Mouse (Mus musculus) heart, embryonic 10.5 days (tissue): Measurements from ENCODE around the gene Uhrf1. TPM values are rescaled to one million over a fixed set of nuclear protein-coding genes. Genes with fewer than 3 reads are reported as not detected.

Experiments
- DNase-seq: peaks from one replicate; pipeline ENCODE4 v3.0.0-alpha.2; 2017; ENCODE audit warnings: low spot score
- H3K27ac ChIP-seq: fragments of 300-500 bp; sonication (generic); 2 replicates; pipeline ENCODE4 v1.5.1; 2016; ENCODE audit warnings: mild to moderate bottlenecking
- H3K27me3 ChIP-seq: fragments of 300-500 bp; sonication (generic); 2 replicates; pipeline ENCODE4 v1.6.1; 2016; ENCODE audit warnings: mild to moderate bottlenecking; ENCODE audit not compliant: poor library complexity, insufficient read depth, severe bottlenecking
- H3K36me3 ChIP-seq: fragments of 300-500 bp; sonication (generic); 2 replicates; pipeline ENCODE4 v1.6.1; 2016; ENCODE audit warnings: mild to moderate bottlenecking, moderate library complexity
- H3K4me1 ChIP-seq: fragments of 300-500 bp; sonication (generic); 2 replicates; pipeline ENCODE4 v1.6.1; 2016; ENCODE audit warnings: mild to moderate bottlenecking
- H3K4me3 ChIP-seq: fragments of 300-500 bp; sonication (generic); 2 replicates; pipeline ENCODE4 v1.5.1; 2016; ENCODE audit warnings: mild to moderate bottlenecking, moderate library complexity
- H3K9me3 ChIP-seq: fragments of 300-500 bp; sonication (generic); 2 replicates; pipeline ENCODE4 v1.6.1; 2016; ENCODE audit warnings: mild to moderate bottlenecking, moderate library complexity
- WGBS: fragments of 180-500 bp; shearing (Covaris S2); methylation state at CpG from one replicate; pipeline ENCODE4 v1.1.7; 2016; 5-methylcytosine and 5-hydroxymethylcytosine counted together
- polyA plus RNA-seq: library from polyadenylated mRNA; unstranded; fragments of >200 nt; fragmentation: Nextera tagmentation; extraction: Ambion mirVana; gene quantifications from 2 replicates; pipeline ENCODE4 v1.2.1, GENCODE M21; 2016

Uhrf1 gene
- polyA plus RNA-seq, 1 experiment from 2014 or later, result 163 TPM

DNA sequence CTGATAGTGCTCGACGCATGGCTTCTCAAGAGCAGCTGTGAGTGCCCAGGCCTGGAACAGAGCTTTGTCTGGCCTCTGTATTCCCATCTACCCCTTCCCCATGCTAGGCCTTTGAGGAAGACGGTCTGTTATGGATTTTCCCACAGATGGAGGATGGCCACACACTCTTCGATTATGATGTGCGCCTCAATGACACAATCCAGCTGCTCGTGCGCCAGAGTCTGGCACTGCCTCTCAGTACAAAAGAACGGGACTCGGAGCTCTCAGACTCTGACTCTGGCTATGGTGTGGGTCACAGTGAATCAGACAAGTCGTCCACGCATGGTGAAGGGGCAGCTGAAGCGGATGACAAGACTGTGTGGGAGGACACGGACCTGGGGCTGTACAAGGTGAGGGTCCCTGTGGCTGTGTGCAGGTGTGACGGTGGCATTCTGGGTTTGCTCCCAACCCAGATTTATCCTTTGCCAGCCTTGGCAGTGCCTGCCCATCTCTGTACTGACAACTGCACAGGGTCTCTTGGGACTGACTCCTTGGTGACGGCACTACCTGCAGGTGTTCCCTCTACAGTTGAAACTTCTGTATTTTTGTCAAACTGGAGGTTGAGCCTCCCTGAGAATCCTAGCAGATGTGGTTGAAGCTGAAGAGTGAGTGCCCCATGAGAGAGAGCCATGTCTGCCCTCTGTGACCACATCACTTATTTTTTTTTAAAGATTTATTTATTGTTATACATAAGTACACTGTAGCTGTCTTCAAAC is 6.2 kb downstream of the Uhrf1 start:
- Histone ChIP-seq H3K4me3 (no peak overlapping the region), H3K36me3 (peaks cover 94% of the 10 kb centered on the region), H3K4me1 (peaks cover 35% of the 10 kb centered on the region), H3K27ac (no peak overlapping the region), H3K9me3 (no peaks in the 10 kb centered on the region), H3K27me3 (no peaks in the 10 kb centered on the region)
- 93% methylated on average over 15 of the region's 15 CpGs for WGBS
- no peak for DNase-seq

DNA sequence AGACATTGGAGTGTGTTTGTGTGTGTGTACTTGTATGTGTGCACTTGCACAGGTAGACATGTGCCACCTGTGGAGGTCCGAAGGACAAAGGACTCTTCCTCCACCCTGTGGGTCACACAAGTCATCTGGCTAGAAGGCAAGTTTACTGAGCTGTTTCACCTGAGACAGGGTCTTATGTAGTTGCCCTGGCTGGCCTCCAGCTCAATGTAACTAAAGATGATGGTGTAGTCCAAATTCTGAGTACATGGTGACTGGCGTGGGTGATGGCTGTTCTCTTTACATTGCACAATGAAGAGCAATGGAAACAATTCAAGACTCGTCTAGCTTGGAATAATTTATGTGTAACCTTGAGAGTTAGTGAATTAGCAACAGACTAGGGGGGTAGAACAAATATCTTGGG is 21.3 kb downstream of the Uhrf1 start:
- H3K36me3 ChIP-seq, result peaks cover 39% of the 10 kb centered on the region
- no peaks in the 10 kb centered on the region for H3K9me3 ChIP-seq
- peaks cover 25% of the 10 kb centered on the region for H3K4me1 ChIP-seq
- no peaks in the 10 kb centered on the region for H3K27me3 ChIP-seq
- H3K27ac ChIP-seq, result no peak overlapping the region
- H3K4me3 ChIP-seq, result no peak overlapping the region
- no peak for DNase-seq
- 80% methylated on average over 3 of the region's 3 CpGs for WGBS

DNA sequence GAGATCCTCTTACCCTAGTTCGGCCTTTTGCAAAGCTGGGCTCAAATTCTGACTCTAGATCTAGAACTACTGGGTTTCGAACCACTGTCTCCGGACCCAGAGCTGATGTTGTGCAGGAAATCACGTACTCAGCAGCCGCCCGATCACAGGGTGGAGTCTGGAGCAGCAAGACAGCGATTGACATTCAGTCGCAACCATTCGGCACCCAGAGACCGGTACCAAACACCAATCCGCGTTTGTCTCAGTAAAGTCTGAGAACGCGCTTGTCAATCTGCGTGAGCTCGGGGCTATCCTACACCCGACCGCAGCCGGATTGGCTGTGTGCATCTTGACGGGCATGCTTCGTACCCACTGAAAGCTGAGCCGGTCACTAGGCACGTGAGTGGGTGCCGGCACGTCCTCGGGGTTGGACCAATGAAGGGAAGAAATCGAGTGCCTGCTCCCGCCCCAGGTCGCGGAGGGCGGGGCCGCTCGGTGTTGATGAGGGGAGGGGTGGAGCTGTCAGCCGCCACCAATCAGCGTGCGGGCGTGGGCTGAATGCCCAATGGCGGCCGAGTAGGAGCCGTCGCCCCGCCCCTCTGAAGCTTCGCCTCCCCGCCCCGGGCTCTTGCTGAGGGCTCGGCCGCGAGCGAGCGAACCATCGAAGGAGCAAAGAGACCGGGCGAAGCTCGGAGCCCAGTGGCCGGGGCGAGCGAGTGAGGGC is 22.5 kb downstream of the Uhrf1 start, which contains the start of gene Kdm4b:
Kdm4b (plus strand) TSS at position 613 of the 703 bp plus-strand sequence.
- WGBS, result under 1% methylated on average over 55 of the region's 57 CpGs
- no peaks in the 10 kb centered on the region for H3K27me3 ChIP-seq

DNA sequence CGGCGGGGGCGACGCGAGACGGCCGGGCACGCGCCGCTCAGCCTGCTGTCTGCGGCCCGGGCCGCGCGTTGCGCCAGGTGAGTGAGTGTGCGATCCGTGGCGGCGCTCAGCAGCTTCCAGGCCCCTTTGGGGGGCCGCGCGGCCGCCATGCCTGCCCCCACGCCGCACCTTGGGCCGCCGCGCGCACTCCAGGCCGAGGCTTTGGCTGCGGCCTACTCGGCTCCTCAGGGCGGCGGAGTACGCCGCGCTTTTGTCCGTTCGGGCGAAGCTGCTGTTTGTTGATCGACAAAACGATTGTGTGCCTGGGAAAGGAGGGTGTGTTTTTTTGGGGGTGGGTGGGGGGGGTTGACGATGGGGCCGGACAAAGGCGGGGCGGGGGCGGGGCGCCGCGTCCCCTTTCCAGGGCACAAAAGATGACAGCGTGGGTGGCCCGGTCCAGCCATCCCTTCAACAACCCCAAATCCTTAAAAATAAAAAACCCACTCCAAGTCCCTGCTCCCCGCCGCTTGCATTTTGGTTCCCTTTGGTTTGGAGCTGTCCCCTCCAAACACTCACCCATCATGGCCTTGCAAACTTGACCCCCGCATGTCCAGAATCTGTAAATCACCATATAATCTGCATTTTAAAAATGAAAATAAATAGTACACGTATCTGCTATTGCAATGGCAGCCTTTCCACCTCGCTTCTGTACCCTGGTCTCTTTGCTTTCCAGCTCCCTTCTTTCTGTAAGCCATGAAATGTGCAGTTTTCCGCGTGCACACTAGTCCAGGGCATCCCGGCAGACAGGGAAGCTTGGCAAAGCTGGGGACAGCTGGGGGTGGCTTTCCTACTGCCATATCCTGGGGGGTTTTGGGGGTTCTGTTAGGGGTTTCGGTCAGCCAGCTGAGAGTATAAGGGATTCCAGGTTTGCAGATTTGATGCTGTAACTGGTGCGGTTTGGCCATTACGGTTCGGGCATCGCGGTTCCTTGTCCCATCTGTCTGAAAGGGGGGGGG is 23.3 kb downstream of the Uhrf1 start:
- DNase-seq, result no peak
- 4% methylated on average over 57 of the region's 67 CpGs for WGBS
- Histone ChIP-seq H3K4me1 (peaks cover 42% of the 10 kb centered on the region), H3K9me3 (no peaks in the 10 kb centered on the region), H3K27me3 (no peaks in the 10 kb centered on the region), H3K27ac (peak overlapping the region; percentile 97), H3K4me3 (peak overlapping the region; percentile 93), H3K36me3 (peaks cover 19% of the 10 kb centered on the region)

More for the DNA sequence above, 22.5 kb downstream of the Uhrf1 start, which contains the start of gene Kdm4b:
- Histone ChIP-seq H3K4me1 (peaks cover 35% of the 10 kb centered on the region), H3K4me3 (peak within 1 kb of the TSS; percentile 93), H3K27ac (peak within 1 kb of the TSS; percentile 97), H3K9me3 (no peaks in the 10 kb centered on the region), H3K36me3 (peaks cover 27% of the 10 kb centered on the region)
- peak; percentile 100 for DNase-seq

DNA sequence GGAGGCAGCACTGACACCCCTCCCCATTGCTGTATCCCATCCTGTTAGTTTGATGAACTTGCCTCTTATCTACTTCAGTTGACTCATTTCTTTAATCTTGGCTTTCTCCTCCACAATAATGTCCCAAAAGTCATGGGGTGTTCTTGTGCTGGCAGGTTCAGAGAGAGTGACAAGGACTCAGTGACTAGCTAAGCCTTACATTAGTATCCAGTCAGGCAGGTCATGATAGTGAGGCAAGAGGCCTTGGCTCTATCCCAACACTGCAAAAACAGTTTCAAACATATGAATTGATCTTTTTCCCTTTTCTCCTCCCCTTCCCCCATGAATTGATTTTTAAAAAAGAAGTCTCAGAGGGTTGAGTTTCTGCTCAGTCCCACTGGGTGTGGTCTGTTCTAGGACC is 26.1 kb downstream of the Uhrf1 start:
- DNase-seq, result no peak
- H3K36me3 ChIP-seq, result peaks cover 3% of the 10 kb centered on the region; the same call in 1 of the 2 replicates
- H3K27me3 ChIP-seq, result no peaks in the 10 kb centered on the region
- no peak overlapping the region for H3K4me3 ChIP-seq
- no peaks in the 10 kb centered on the region for H3K9me3 ChIP-seq
- peaks cover 62% of the 10 kb centered on the region for H3K4me1 ChIP-seq
- H3K27ac ChIP-seq, result no peak overlapping the region

DNA sequence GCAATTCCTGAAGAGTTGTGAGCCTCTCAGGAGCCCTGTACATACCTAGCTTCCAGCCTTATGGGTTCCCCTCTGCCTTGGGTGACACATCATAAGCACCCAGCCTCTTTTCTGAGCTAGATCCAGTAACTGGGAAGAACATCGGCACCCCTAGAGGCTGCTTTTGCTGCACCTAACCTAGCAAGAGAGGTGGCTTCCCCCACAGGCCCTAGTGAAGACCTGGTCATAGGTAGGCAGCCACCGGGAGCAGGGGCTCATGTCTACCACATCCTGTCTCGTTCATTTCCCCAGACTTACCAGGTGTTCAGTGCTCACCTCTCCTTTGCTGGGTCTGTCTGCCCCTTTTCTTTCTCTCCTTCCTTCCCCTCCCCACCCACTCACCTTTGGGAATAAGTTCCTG is 27.2 kb downstream of the Uhrf1 start:
- Histone ChIP-seq H3K36me3 (peaks cover 5% of the 10 kb centered on the region; the same call in 1 of the 2 replicates), H3K27me3 (no peaks in the 10 kb centered on the region), H3K9me3 (no peaks in the 10 kb centered on the region), H3K4me3 (no peak overlapping the region), H3K4me1 (peaks cover 66% of the 10 kb centered on the region), H3K27ac (no peak overlapping the region)
- WGBS, result 86% methylated on average over 3 of the region's 3 CpGs
- DNase-seq, result no peak

DNA sequence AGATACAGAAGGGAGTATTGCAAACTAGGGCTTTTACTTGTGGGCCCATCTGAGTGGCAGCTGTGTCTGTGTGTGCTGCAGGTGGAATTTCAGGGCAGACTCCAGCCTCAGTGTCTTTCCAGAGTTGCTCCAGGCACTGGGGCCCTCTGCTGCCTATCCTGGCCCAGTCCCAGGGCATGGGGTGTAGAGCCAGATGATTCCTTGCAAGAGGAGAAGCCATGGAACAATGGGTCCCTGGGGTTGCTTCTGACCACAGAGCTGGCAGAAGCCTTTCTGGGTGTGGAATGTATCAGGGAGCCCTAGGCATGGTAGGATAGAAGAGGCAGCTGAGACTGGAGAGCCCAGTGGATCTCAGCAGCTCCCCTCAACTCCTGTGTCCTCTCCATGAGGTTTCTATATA is 28.1 kb downstream of the Uhrf1 start:
- H3K4me1 ChIP-seq, result peaks cover 72% of the 10 kb centered on the region
- no peak for DNase-seq
- H3K36me3 ChIP-seq, result peaks cover 5% of the 10 kb centered on the region; the same call in 1 of the 2 replicates
- no peaks in the 10 kb centered on the region for H3K27me3 ChIP-seq
- no peaks in the 10 kb centered on the region for H3K9me3 ChIP-seq
- H3K4me3 ChIP-seq, result no peak overlapping the region
- H3K27ac ChIP-seq, result no peak overlapping the region

DNA sequence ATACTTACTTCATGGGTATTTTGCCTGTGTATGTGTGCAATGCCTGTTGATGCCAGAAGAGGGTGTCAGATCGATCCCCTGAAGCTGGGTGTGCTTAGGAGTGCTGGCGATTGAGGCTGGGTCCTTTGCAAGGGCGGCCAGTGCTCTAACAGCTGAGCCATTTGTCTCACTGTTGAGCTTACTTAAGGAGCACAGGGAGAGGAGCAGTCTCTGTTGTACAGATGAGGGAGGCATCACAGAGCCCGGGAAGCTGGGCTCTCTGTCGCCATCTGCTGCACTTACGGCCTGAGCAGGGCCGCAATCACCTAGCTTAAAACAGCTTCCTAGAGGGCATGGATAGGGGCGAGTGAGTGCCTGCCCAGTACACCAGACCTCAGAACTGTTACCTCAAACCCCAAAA is 29.9 kb downstream of the Uhrf1 start:
- Histone ChIP-seq H3K4me1 (peaks cover 71% of the 10 kb centered on the region), H3K27ac (no peak overlapping the region), H3K27me3 (no peaks in the 10 kb centered on the region), H3K4me3 (no peak overlapping the region), H3K9me3 (no peaks in the 10 kb centered on the region), H3K36me3 (peaks cover 5% of the 10 kb centered on the region; the same call in 1 of the 2 replicates)
- DNase-seq, result no peak
- 37% methylated on average over 8 of the region's 8 CpGs for WGBS

DNA sequence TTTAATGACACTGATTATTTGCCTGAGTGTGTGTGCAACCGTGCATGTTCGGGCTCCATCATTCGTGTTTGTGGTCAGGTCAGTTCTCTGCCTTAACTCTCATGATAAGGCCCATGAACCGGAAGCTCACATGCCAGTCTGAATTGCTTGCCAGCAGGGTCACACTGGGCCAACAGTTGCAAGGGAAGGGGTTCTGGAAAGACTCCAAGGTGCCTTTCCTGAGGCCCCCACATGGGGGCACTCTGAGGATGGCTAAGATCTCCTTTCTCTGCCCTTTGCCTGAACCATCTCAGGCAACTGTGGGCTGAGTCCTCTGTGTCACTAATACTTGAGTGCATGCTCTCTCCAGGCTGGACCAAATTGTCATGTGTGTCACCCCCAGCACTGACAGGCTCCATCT is 34.1 kb downstream of the Uhrf1 start:
- Histone ChIP-seq H3K4me1 (peaks cover 68% of the 10 kb centered on the region), H3K4me3 (no peak overlapping the region), H3K27me3 (no peaks in the 10 kb centered on the region), H3K9me3 (no peaks in the 10 kb centered on the region), H3K27ac (no peak overlapping the region; the same call in 1 of the 2 replicates), H3K36me3 (0 out of 2 replicates have a peak, but pooled peaks cover 5% of the 10 kb centered on the region)
- peak; percentile 81 for DNase-seq
- 56% methylated on average over 4 of the region's 4 CpGs for WGBS

DNA sequence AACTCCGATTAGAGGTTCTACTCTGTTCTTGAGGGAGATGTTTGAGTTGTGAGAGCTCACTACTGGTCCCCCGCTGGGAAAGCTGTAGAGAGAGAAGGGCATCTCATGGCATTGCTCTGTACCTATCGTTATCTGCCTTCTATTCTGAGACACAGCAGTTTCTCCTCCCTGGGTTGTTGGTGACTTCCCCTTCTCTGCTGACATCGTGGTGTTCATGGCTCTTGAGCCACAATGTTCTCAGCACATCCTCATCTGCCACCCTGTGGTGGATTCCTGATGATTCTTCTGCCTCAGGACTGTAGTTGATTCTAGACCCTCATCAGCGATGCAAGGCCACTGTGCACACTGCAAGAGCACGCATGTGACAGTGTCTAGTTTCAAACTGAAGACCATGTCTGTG is 34.7 kb downstream of the Uhrf1 start:
- no peak overlapping the region for H3K4me3 ChIP-seq
- no peaks in the 10 kb centered on the region for H3K9me3 ChIP-seq
- no peak overlapping the region for H3K27ac ChIP-seq
- DNase-seq, result no peak
- peaks cover 67% of the 10 kb centered on the region for H3K4me1 ChIP-seq
- no peaks in the 10 kb centered on the region for H3K27me3 ChIP-seq
- H3K36me3 ChIP-seq, result 0 out of 2 replicates have a peak, but pooled peaks cover 5% of the 10 kb centered on the region
- WGBS, result 72% methylated on average over 6 of the region's 6 CpGs

DNA sequence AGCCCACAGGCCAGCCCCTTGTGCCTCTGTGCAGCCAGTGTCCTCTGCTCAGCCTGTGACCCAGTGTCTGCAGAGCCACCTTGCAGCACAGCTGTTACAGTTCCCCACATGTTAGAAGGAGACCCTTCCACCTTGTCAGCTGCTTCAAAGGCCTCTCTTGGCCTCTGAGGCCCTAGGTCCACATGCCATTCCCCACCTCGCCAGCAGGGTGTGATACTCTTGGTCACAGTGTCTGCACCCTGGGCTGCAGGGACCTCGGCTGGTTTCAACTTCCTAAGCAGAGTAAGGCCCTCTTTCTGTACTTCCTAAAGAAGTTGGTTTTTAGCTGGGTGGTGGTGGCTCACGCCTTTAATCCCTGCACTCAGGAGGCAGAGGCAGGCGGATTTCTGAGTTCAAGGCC is 35.8 kb downstream of the Uhrf1 start:
- Histone ChIP-seq H3K36me3 (0 out of 2 replicates have a peak, but pooled peaks cover 4% of the 10 kb centered on the region), H3K4me1 (peaks cover 69% of the 10 kb centered on the region), H3K4me3 (no peak overlapping the region), H3K27ac (no peak overlapping the region), H3K27me3 (no peaks in the 10 kb centered on the region), H3K9me3 (no peaks in the 10 kb centered on the region)
- no peak for DNase-seq
- 68% methylated on average over 4 of the region's 4 CpGs for WGBS

DNA sequence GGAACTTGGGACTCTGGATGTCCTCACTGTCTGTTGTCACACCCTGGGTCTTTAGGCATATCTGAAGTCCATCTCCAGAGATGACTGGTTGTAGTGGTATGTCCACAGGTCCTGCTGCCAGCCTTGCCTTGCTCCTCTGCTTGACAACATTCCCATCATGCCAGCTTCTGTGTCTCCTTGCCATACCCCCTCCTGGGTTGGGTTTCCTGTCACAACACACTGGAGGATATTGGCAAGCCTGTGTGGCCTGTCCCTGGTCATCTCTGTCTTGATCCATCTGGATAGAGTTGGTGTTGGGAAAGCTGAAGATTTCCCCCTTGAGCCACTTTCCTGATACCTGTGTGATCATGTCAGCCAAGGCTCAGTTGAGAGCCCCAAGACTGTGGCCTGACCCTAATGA is 37.6 kb downstream of the Uhrf1 start:
- no peak overlapping the region for H3K4me3 ChIP-seq
- H3K27ac ChIP-seq, result peak overlapping the region; percentile 52; the same call in 1 of the 2 replicates
- H3K27me3 ChIP-seq, result no peaks in the 10 kb centered on the region
- DNase-seq, result no peak
- H3K9me3 ChIP-seq, result no peaks in the 10 kb centered on the region
- H3K4me1 ChIP-seq, result peaks cover 74% of the 10 kb centered on the region
- H3K36me3 ChIP-seq, result 0 out of 2 replicates have a peak, but pooled peaks cover 5% of the 10 kb centered on the region
